Mouse (Mus musculus) C3H10T1/2 (cell line): ENCODE data around the gene Clmp. TPM values are rescaled to one million over a fixed set of nuclear protein-coding genes. Genes with fewer than 3 reads are reported as not detected.

Experiments used
- polyA plus RNA-seq, 2 experiments: library from polyadenylated mRNA; unstranded; fragments of >200 nt; fragmentation: generic; extraction: Trizol; gene quantifications; one replicate each; pipeline ENCODE4 v1.2.1; 2012; ENCODE audit warnings: missing spikeins in 2 of 2

Clmp gene
- polyA plus RNA-seq = 10 to 100 TPM in 1 of 2 experiments, 1 to 10 TPM in 1; 7.7 to 33.6 TPM

DNA sequence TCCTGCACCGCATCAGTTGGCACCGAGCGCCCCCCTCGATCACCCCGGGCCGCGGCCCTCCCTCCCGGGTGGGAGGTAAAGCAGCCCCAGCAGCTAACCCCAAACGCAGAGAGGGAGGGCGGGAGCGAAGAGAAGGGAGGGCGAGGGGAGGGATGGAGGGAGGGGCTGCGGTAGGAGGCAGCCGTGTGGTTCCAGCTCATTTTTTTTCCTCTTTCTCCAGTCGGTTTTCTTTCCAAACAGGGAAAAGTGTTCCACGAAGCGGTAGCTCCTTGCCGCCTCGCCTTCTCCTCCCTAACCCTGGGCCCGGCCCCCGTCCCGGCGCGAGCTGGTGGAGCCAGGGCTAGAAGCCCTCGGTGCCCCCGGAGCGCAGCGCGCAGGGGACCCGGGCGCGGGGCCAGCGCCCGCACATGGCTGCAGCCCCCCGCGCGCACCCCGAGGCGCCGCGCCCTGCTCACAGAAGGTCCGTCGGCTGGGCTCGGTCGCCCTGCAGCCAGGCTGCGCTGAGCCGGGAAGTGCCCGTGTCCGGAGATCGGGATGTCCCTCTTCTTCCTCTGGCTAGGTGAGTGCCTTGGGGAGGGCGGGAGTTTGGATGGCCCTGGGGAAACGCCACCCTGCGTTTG is at the start of gene Clmp:
TSS of gene Clmp (plus strand) at position 162 of the 620 bp plus-strand sequence.

DNA sequence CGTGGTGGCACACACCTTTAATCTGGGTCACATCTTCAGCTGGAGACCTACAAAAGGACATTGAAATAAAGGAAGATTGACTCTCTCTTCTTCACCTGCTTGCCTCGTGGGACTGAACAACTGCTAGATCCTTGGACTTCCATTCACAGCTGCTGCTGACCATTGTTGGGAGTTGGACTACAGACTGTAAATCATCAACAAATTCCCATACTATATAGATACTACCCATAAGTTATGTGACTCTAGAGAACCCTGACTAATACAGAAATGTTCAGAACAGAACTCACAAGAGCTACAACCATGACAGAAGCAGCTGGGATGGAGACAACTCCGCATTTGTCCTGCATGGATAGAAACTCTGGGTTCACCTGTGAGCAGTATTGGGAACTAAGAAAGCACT is 15.4 kb upstream of the Clmp start, which contains the start of gene Gm21915:
TSS of gene Gm21915 (plus strand) at position 301 of the 400 bp plus-strand sequence.

DNA sequence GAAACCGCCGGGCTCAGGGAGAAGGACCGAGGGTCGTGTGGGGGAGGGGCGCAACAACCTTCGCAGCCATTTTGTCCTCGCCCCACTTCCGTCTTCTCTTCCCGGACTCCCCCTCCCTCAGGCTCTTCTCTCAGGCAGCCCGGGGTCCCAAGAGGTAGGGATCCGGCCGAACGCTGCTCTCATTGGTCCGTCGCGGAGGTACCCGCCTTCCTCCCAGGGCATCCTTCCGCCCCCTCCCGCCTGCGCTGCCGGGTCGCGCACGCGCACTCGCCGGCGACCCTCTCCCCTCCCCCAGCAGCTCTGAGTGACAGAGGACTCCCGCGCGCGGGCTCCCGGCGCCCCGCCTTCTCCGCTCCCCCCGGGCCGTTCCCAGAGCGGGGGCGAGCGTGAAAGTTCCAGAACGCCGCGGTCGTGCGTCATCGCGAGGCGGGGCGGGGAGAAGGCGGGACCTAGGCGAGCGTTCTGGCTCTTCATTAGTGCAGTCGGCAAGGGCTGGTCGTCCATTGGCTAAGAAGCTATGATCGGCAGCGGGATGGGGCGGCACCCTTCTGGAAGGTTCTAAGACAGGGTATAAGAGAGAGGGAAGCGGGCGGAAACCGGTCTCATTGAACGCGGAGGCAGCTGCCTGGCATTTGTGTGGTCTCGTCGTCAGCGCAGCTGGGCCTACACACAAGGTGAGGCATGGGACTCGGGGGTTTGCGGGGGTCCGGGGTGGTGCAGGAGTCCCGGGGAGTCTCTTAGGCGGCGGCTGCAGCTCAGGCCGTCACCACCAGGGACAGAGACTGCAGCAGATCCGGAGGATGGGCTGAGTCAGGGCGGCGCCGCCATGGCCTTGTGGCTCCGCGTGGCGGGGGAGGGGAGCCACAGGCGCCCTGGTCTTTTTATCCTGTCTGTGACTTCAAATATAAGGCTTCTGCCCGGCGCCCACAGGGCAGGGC is 115.2 kb downstream of the Clmp start, which contains the start of gene Hspa8:
TSS of gene Hspa8 (plus strand) at position 310 of the 938 bp plus-strand sequence.

Other genes starting within 250 kb of the Clmp start
- 1 to 10 TPM in 1 of 2 experiments, under 1 TPM in 1; 0.61 to 8.0 TPM for gene Gramd1b, start 154.6 kb upstream of the Clmp start, polyA plus RNA-seq
- not detected for gene Gm21915, start 15.3 kb upstream of the Clmp start, polyA plus RNA-seq
- gene Hspa8, start 115.0 kb downstream of the Clmp start, polyA plus RNA-seq = 1,000 to 10,000 TPM in 1 of 2 experiments, 100 to 1,000 TPM in 1; 421 to 1,124 TPM
- gene Bsx, start 188.2 kb downstream of the Clmp start, polyA plus RNA-seq = not detected